Mouse (Mus musculus) erythroblast, embryonic 14.5 days (primary cell): ENCODE data around the gene Emc4. TPM values are rescaled to one million over a fixed set of nuclear protein-coding genes. Genes with fewer than 3 reads are reported as not detected.

Source experiments
- H3K27me3 ChIP-seq: 2 replicates; pipeline ENCODE4 v1.6.1; 2012; ENCODE audit warnings: inconsistent platforms; ENCODE audit not compliant: control insufficient read depth
- H3K36me3 ChIP-seq: 2 replicates; pipeline ENCODE4 v1.6.1; 2012; ENCODE audit warnings: mild to moderate bottlenecking, inconsistent platforms; ENCODE audit not compliant: control insufficient read depth
- H3K4me1 ChIP-seq: 2 replicates; pipeline ENCODE4 v1.6.1; 2012; ENCODE audit warnings: inconsistent platforms; ENCODE audit not compliant: control insufficient read depth
- H3K4me3 ChIP-seq: replicated peaks from 2 replicates; pipeline ENCODE3; 2012; ENCODE audit warnings: moderate library complexity, mild to moderate bottlenecking, inconsistent platforms
- H3K9me3 ChIP-seq: 2 replicates; pipeline ENCODE4 v1.6.1; 2012; ENCODE audit warnings: low read length, inconsistent platforms, mixed read lengths; ENCODE audit not compliant: control insufficient read depth
- GATA1 ChIP-seq: IDR thresholded peaks from 2 replicates; pipeline ENCODE4 v1.6.1; 2012; ENCODE audit warnings: low read length, inconsistent platforms, mixed read lengths
- TAL1 ChIP-seq: IDR thresholded peaks from 3 replicates; pipeline ENCODE4 v1.6.1; 2012; ENCODE audit warnings: low read length, inconsistent platforms, mixed read lengths
- polyA plus RNA-seq: library from polyadenylated mRNA; stranded (reverse); fragments of >175 nt; gene quantifications from 2 replicates; pipeline ENCODE4 v1.2.3, GENCODE M21; 2012

The Emc4 gene
- polyA plus RNA-seq, 1 experiment: 1.1 TPM

GRCm38 (mm10) chr2:112348246-112348645 lies 19.6 kb downstream of the Emc4 start:
- Histone ChIP-seq H3K27me3 (no peaks in the 10 kb centered on the region), H3K4me1 (no peaks in the 10 kb centered on the region), H3K4me3 (no peak overlapping the region), H3K36me3 (peaks cover 78% of the 10 kb centered on the region), H3K9me3 (no peaks in the 10 kb centered on the region)
- TF ChIP-seq GATA1 (no peak), TAL1 (no peak)

- Histone ChIP-seq H3K36me3 (peaks cover 75% of the 10 kb centered on the region), H3K4me3 (no peak overlapping the region), H3K27me3 (no peaks in the 10 kb centered on the region), H3K4me1 (peaks cover 3% of the 10 kb centered on the region; the same call in 1 of the 2 replicates), H3K9me3 (no peaks in the 10 kb centered on the region)
- TF ChIP-seq TAL1: no peak
- TF ChIP-seq GATA1: no peak
These were observed 26.7 kb downstream of the Emc4 start for GRCm38 (mm10) chr2:112341117-112341516.

- H3K4me1 ChIP-seq: peaks cover 3% of the 10 kb centered on the region; the same call in 1 of the 2 replicates
- H3K27me3 ChIP-seq: no peaks in the 10 kb centered on the region
- TF ChIP-seq TAL1 (no peak), GATA1 (no peak)
- H3K9me3 ChIP-seq: no peaks in the 10 kb centered on the region
- H3K36me3 ChIP-seq: peaks cover 73% of the 10 kb centered on the region
- no peak overlapping the region for H3K4me3 ChIP-seq
These were observed 28.1 kb downstream of the Emc4 start for GRCm38 (mm10) chr2:112339736-112340135.

- no peaks in the 10 kb centered on the region for H3K9me3 ChIP-seq
- H3K27me3 ChIP-seq: no peaks in the 10 kb centered on the region
- TF ChIP-seq TAL1 (no peak), GATA1 (no peak)
- H3K4me1 ChIP-seq: peaks cover 7% of the 10 kb centered on the region
- H3K4me3 ChIP-seq: no peak overlapping the region
- peaks cover 73% of the 10 kb centered on the region for H3K36me3 ChIP-seq
These were observed 30.6 kb downstream of the Emc4 start for GRCm38 (mm10) chr2:112337211-112337610.

- peaks cover 39% of the 10 kb centered on the region for H3K4me1 ChIP-seq
- no peaks in the 10 kb centered on the region for H3K9me3 ChIP-seq
- H3K36me3 ChIP-seq: peaks cover 44% of the 10 kb centered on the region
- H3K27me3 ChIP-seq: no peaks in the 10 kb centered on the region
- no peak overlapping the region for H3K4me3 ChIP-seq
- TF ChIP-seq GATA1 (no peak), TAL1 (no peak)
These were observed 35.6 kb downstream of the Emc4 start for GRCm38 (mm10) chr2:112332051-112332898.

GRCm38 (mm10) chr2:112328069-112328777 lies 39.6 kb downstream of the Emc4 start:
- H3K27me3 ChIP-seq: no peaks in the 10 kb centered on the region
- H3K4me3 ChIP-seq: no peak overlapping the region
- H3K36me3 ChIP-seq: peaks cover 19% of the 10 kb centered on the region
- TF ChIP-seq TAL1 (peak; percentile 47; the same call in 2 of the 3 replicates), GATA1 (no peak)
- peaks cover 42% of the 10 kb centered on the region for H3K4me1 ChIP-seq
- H3K9me3 ChIP-seq: no peaks in the 10 kb centered on the region

GRCm38 (mm10) chr2:112318905-112319304 lies 48.9 kb downstream of the Emc4 start:
- no peak for TF ChIP-seq GATA1
- no peak for TF ChIP-seq TAL1

GRCm38 (mm10) chr2:112318227-112318626 lies 49.6 kb downstream of the Emc4 start:
- Histone ChIP-seq H3K9me3 (no peaks in the 10 kb centered on the region), H3K4me1 (peaks cover 8% of the 10 kb centered on the region), H3K4me3 (no peak overlapping the region), H3K36me3 (peaks cover 5% of the 10 kb centered on the region), H3K27me3 (no peaks in the 10 kb centered on the region)
- TF ChIP-seq TAL1 (no peak), GATA1 (no peak)

More at GRCm38 (mm10) chr2:112318905-112319304, 48.9 kb downstream of the Emc4 start:
- peaks cover 8% of the 10 kb centered on the region for H3K4me1 ChIP-seq
- H3K36me3 ChIP-seq: peaks cover 5% of the 10 kb centered on the region
- H3K27me3 ChIP-seq: no peaks in the 10 kb centered on the region
- no peak overlapping the region for H3K4me3 ChIP-seq
- H3K9me3 ChIP-seq: no peaks in the 10 kb centered on the region

GRCm38 (mm10) chr2:112315638-112316037 lies 52.2 kb downstream of the Emc4 start:
- Histone ChIP-seq H3K4me1 (peaks cover 8% of the 10 kb centered on the region), H3K36me3 (peaks cover 5% of the 10 kb centered on the region), H3K27me3 (no peaks in the 10 kb centered on the region), H3K9me3 (no peaks in the 10 kb centered on the region), H3K4me3 (no peak overlapping the region)
- TF ChIP-seq TAL1: no peak

Other genes with a start within 250 kb of the Emc4 start
- gene Olfr1316, start 233.1 kb downstream of the Emc4 start, polyA plus RNA-seq: not detected in 2 replicates
- 0.03 TPM in 1 of 2 replicates, not detected in the other for gene Olfr1317, start 227.7 kb downstream of the Emc4 start, polyA plus RNA-seq
- 0.03 TPM in 1 of 2 replicates, not detected in the other for gene Olfr1318, start 213.8 kb downstream of the Emc4 start, polyA plus RNA-seq
- gene Lpcat4, start 128.6 kb downstream of the Emc4 start, polyA plus RNA-seq: 0.11 and 0.85 TPM in 2 replicates
- not detected in 2 replicates for gene Nutm1, start 108.7 kb downstream of the Emc4 start, polyA plus RNA-seq
- 1.5 and 1.9 TPM in 2 replicates for gene Nop10, start 106.1 kb downstream of the Emc4 start, polyA plus RNA-seq
- 0.24 and 0.47 TPM in 2 replicates for gene Slc12a6, start 102.2 kb downstream of the Emc4 start, polyA plus RNA-seq
- not detected in 2 replicates for gene Gm21985, start 101.7 kb downstream of the Emc4 start, polyA plus RNA-seq
- 0.14 and 0.29 TPM in 2 replicates for gene Katnbl1, start 11.2 kb upstream of the Emc4 start, polyA plus RNA-seq
- gene Emc7, start 87.0 kb upstream of the Emc4 start, polyA plus RNA-seq: 0.18 and 0.19 TPM in 2 replicates
- gene Chrm5, start 112.7 kb upstream of the Emc4 start, polyA plus RNA-seq: not detected in 2 replicates
- 0.41 and 0.45 TPM in 2 replicates for gene Aven, start 124.9 kb upstream of the Emc4 start, polyA plus RNA-seq